Mouse (Mus musculus): Measurements from ENCODE around the gene St3gal6.

DNA sequence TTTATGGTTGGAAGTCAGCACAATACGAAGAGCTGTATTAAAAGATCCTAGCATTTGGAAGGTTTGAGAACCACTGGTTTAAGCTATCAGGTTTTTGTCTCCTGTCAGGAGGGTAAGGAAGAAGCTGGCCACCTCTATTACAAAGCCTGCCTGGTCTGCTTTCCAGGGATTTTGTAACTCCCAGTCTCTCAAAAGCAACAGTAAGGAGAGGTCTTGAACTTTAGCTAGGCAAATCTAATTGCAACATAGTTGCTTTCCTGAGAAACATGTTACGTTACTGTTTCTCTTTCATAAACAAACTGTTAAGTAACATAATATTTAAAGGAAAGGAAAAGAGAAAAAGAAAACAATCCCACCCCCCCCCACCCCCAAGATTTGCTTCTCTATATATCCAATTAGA is 12.0 kb upstream of the St3gal6 start:
- no peak for TF ChIP-seq POLR2A (IDR thresholded peaks at IDR 0.05; ENCODE audit: low read depth, low read length)
- TF ChIP-seq CTCF (IDR thresholded peaks at IDR 0.05; ENCODE audit: extremely low read depth, insufficient read depth, insufficient read length, insufficient replicate concordance): no peak
